Mouse (Mus musculus) embryo, embryonic 11.5 days (tissue): ENCODE data around the gene Tuba1a.
"Not testable (repeated sequence)": the region's sequence is repeated elsewhere in the genome, so short reads cannot be mapped to it uniquely, and the experiment has no call there.

Experiments
- DNase-seq: peaks from one replicate; pipeline ENCODE4 v3.0.0-alpha.2; 2012; ENCODE audit warnings: low read depth, low spot score

Gene Tuba1a

GRCm38 (mm10) chr15:98956000-98956399 lies 2.5 kb upstream of the Tuba1a start:
- DNase-seq, result no peak

GRCm38 (mm10) chr15:98955324-98955723 lies 1.8 kb upstream of the Tuba1a start:
- DNase-seq, result no peak

GRCm38 (mm10) chr15:98954425-98955253 lies 1.1 kb upstream of the Tuba1a start:
- no peak for DNase-seq

GRCm38 (mm10) chr15:98952751-98953400 lies 627 bp downstream of the Tuba1a start:
- DNase-seq, result no peak

GRCm38 (mm10) chr15:98952063-98952455 lies 1.4 kb downstream of the Tuba1a start:
- no peak for DNase-seq

GRCm38 (mm10) chr15:98951122-98952062 lies 2.1 kb downstream of the Tuba1a start:
- DNase-seq, result not testable (repeated sequence)

- DNase-seq, result no peak
These were observed 4.0 kb downstream of the Tuba1a start for GRCm38 (mm10) chr15:98949607-98949892.

- DNase-seq, result no peak
These were observed 4.5 kb downstream of the Tuba1a start for GRCm38 (mm10) chr15:98948857-98949606.

GRCm38 (mm10) chr15:98948382-98948781 lies 5.1 kb downstream of the Tuba1a start:
- no peak for DNase-seq

GRCm38 (mm10) chr15:98947884-98948283 lies 5.6 kb downstream of the Tuba1a start:
- no peak for DNase-seq

GRCm38 (mm10) chr15:98943133-98943532 lies 10.4 kb downstream of the Tuba1a start:
- DNase-seq, result no peak

GRCm38 (mm10) chr15:98942081-98942480 lies 11.4 kb downstream of the Tuba1a start:
- no peak for DNase-seq

- no peak for DNase-seq
These were observed 12.0 kb downstream of the Tuba1a start for GRCm38 (mm10) chr15:98941539-98941938.

- no peak for DNase-seq
These were observed 12.7 kb downstream of the Tuba1a start for GRCm38 (mm10) chr15:98940816-98941215.

- DNase-seq, result peak; percentile 85
These were observed 19.2 kb downstream of the Tuba1a start, which contains the start of gene Tuba1b for GRCm38 (mm10) chr15:98934217-98934839. TSS of gene Tuba1b (minus strand) at chr15:98934565.

GRCm38 (mm10) chr15:98933833-98934216 lies 19.7 kb downstream of the Tuba1a start:
- peak; percentile 98 for DNase-seq

GRCm38 (mm10) chr15:98933004-98933671 lies 20.4 kb downstream of the Tuba1a start:
- not testable (repeated sequence) for DNase-seq

- DNase-seq, result no peak
These were observed 22.5 kb downstream of the Tuba1a start for GRCm38 (mm10) chr15:98930998-98931397.

- no peak for DNase-seq
These were observed 23.3 kb downstream of the Tuba1a start for GRCm38 (mm10) chr15:98930017-98930734.
